Mouse (Mus musculus) heart, postnatal 4 days (tissue): Measurements from ENCODE around the gene Usp49. TPM values are rescaled to one million over a fixed set of nuclear protein-coding genes. Genes with fewer than 3 reads are reported as not detected.
A peak's percentile ranks its signal among the peaks of the same experiment; 100 is the strongest.
"Not testable (repeated sequence)": the region's sequence is repeated elsewhere in the genome, so short reads cannot be mapped to it uniquely, and the experiment has no call there.

Experiments
- DNase-seq: peaks from one replicate; pipeline ENCODE4 v3.0.0; 2021
- total RNA-seq, 2 experiments: library from RNA; stranded (reverse); gene quantifications; 2 replicates each; pipeline ENCODE4 v1.2.3; 2021

Gene Usp49
- total RNA-seq, 2 experiments from 2014 or later, result 7.3 to 9.7 TPM

GRCm38 (mm10) chr17:47610849-47611660, 19.4 kb upstream of the Usp49 start, which contains the start of the genes Bysl, Med20 and Gm20517:
Gene Bysl, minus strand, starts transcription at chr17:47611492.
Gene Med20, plus strand, starts transcription at chr17:47611582.
Gene Gm20517, plus strand, starts transcription at chr17:47611589.
- peak; percentile 97 for DNase-seq

- DNase-seq, result no peak
Observed at GRCm38 (mm10) chr17:47611661-47611982, 18.9 kb upstream of the Usp49 start.

GRCm38 (mm10) chr17:47614018-47614417, 16.5 kb upstream of the Usp49 start:
- DNase-seq, result peak; percentile 55

- no peak for DNase-seq
Observed at GRCm38 (mm10) chr17:47616119-47616518, 14.4 kb upstream of the Usp49 start.

- DNase-seq, result no peak
Observed at GRCm38 (mm10) chr17:47616652-47617051, 13.8 kb upstream of the Usp49 start.

- no peak for DNase-seq
Observed at GRCm38 (mm10) chr17:47617605-47618307, 12.7 kb upstream of the Usp49 start.

GRCm38 (mm10) chr17:47618556-47619311, 11.8 kb upstream of the Usp49 start:
- DNase-seq, result no peak

GRCm38 (mm10) chr17:47622912-47623554, 7.5 kb upstream of the Usp49 start:
- DNase-seq, result no peak

- DNase-seq, result not testable (repeated sequence)
Observed at GRCm38 (mm10) chr17:47624572-47624971, 5.9 kb upstream of the Usp49 start.

GRCm38 (mm10) chr17:47625088-47625487, 5.4 kb upstream of the Usp49 start:
- DNase-seq, result no peak

- no peak for DNase-seq
Observed at GRCm38 (mm10) chr17:47626031-47626430, 4.5 kb upstream of the Usp49 start.

- DNase-seq, result no peak
Observed at GRCm38 (mm10) chr17:47627791-47628190, 2.7 kb upstream of the Usp49 start.

- peak; percentile 96 for DNase-seq
Observed at GRCm38 (mm10) chr17:47628851-47629676, 1.4 kb upstream of the Usp49 start.

- peak; percentile 57 for DNase-seq
Observed at GRCm38 (mm10) chr17:47629717-47630677, 493 bp upstream of the Usp49 start.

- DNase-seq, result no peak
Observed at GRCm38 (mm10) chr17:47632181-47632840, 1.8 kb downstream of the Usp49 start.

GRCm38 (mm10) chr17:47633999-47634770, 3.7 kb downstream of the Usp49 start:
- DNase-seq, result no peak

- DNase-seq, result no peak
Observed at GRCm38 (mm10) chr17:47642992-47643391, 12.5 kb downstream of the Usp49 start.

- DNase-seq, result peak; percentile 63
Observed at GRCm38 (mm10) chr17:47646683-47647082, 16.2 kb downstream of the Usp49 start.

GRCm38 (mm10) chr17:47648966-47649365, 18.5 kb downstream of the Usp49 start:
- no peak for DNase-seq
